Mouse (Mus musculus) cerebellum, postnatal 10 days (tissue): Measurements from ENCODE around the gene Ice2.

ENCODE experiments used
- DNase-seq, 2 experiments: peaks; one replicate each; pipeline ENCODE4 v3.0.0; 2021; ENCODE audit warnings: mixed read lengths in 2 of 2

Gene Ice2

DNA sequence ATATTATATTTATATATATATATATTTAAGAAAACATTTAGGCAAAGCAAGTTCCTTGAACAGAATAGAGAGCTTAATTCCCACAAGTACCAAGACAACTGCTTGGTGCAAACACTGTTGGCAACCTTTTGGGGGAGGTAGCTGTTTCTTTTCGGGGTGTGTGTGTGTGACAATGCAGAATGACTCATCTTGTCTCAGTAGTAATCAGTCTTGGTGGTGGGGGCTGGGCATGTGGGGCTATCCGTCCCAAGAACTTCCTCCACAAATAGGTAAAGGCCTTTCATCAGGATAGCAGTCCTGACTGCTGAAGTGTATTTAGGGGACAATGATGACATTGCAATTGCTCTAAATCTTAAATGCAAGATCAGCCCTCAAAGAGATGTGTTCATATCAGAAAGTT lies 65.3 kb downstream of the Ice2 start:
- no peak for DNase-seq

- DNase-seq = no peak
Measured at GRCm38 (mm10) chr9:69464109-69464756, 66.5 kb downstream of the Ice2 start.

GRCm38 (mm10) chr9:69466098-69466497 lies 68.4 kb downstream of the Ice2 start:
- no peak for DNase-seq

- DNase-seq = no peak
Measured at GRCm38 (mm10) chr9:69467310-69467939, 69.7 kb downstream of the Ice2 start.

DNA sequence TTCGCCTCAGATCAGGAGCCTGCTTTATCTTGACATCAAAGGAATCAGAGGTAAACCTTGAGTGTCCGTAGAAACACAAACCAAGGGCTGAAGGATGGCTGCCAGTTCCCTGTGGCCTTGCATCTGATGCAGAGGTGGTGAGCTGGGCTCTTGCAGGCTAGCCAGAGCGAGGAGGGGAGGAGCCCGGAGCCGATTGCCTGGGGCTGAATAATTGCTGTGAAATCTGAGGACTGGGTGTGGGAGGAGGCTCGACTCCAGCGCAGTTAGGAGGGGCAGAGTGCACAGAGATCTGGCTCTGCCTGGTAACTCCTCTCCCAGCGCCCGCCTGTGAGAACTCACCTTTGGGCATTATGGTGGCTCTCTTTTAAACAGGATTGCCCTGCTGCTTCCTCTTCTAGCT lies 71.3 kb downstream of the Ice2 start:
- no peak for DNase-seq

DNA sequence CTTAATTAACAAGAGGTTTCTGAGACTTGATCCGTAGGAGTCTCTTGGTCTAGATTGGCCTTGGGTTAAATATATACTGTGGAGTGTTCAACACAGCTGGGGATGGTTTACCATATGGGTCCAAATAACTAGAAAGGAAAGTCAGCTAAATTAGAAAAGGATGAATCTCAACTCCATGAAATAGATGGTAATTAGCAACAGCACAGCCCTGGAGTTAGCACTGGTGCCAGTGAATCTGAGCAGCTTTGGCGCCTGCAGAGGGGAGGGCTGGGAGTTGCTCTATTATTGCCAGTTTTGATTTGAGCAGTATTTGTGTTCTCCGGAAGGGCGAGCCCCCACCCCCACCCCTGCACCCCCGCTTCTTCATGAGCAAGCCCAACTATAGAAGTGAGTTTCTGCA lies 72.7 kb downstream of the Ice2 start:
- no peak for DNase-seq

DNA sequence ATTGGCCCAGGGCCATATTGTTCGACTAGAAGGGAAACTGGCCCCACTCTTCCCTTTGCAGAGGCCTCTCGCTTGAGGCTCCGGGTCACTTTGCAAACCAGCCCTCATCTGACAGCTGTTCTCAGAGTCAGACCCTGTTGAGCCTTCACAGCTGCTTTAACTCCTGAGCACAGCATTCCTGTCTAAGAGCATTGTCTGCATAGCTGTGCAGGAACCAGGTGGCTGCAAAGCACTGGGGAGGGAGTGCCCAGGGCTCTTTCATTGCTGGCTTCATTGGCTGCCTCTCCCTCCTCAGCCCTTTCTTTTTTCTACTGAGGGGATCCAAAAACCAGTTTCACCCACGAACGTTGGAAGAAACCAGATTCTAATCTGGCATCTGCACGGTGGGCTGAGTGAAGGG lies 73.2 kb downstream of the Ice2 start:
- DNase-seq = no peak

- peak; percentile 48 to 49 for DNase-seq
Measured at GRCm38 (mm10) chr9:69472724-69473123, 75.0 kb downstream of the Ice2 start.

DNA sequence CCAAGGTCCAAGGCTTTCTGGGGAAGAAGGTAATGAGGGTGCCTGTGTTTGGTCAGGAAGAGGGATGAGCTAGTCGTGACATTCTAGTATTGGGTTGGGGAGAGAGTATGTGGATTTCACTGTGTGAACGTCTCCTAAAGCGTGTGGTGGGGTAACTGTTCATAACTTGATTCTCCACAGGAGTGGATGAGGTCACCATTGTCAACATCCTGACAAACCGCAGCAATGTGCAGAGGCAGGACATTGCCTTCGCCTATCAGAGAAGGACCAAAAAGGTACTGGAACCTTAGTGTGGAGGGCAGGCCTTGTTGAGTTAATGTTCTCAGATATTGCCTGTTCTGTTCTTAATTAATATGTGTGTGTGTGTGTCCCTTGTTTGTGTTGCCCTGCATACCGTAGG lies 78.2 kb downstream of the Ice2 start:
- no peak for DNase-seq

DNA sequence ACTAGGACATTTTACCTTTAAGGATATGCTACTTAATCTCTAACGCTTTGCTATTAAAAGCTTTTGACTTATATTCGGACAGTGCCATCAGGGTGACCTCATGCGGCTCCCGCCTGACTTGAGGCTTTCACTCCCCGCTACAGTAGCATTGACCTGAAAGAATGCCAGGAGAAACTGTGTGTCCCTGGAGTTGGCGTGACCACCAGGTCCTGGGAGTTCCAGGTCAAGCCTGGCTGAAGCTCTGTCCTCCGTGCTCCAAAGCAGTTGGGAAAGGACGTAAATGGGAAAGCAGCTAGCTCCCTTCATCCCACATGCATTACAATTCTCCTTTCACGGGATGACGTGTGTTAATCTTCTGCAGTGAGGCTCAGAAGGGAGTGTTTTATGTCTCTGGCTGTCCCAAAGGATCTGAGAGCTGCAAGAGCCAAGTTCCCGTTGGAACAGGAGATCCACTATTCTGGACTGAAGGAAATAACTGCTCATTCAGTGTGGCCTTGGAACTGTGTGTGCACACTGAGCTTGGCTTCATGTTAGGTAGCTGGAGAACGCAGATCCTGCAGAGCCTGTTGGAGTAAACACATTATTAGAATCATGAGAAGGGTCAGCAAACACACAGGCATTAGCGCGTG lies 79.6 kb downstream of the Ice2 start:
- DNase-seq = no peak

DNA sequence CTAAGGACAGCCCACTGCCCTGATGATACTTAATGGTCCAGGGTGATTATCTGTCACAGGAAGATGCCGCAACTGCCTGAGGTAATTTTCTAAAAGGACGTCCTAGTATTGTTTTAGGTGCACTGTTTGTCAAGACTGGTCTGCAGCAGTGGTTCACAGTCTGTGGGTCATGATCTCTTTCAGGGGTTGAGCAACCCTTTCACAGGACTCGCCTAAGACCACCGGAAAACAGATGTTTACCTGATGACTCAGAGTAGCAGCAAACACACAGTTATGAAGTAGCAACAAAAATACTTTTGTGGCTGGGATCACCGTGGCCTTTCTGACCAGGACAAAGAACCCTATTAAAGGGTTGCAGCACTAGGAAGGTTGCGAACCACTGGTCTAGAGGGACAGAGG lies 80.1 kb downstream of the Ice2 start:
- no peak for DNase-seq

DNA sequence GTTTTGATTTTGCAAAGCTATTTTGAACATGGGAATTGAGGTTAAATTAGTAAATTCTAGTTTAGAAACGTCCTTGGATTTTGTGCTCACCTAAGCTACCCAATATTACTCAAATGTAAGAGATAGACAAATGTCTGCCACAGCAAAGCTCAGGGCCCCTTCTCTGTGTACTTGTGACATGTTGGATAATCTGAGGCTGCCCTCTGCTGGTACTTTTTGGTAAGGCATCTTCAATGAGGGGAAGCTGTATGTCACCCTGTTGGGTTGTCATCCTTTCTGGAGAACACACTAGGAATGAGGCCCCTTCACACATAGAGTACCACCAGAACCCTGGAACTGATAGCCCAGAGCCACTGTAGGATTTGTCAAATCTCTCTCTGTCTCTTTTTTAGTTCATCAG lies 82.6 kb downstream of the Ice2 start:
- DNase-seq = peak; percentile 91 to 95
